31 mouse cellular contexts compared by ENCODE assay signal in genomic region chr8:105716302-105716945, GRCm38 (mm10). TPM values are rescaled to one million over a fixed set of nuclear protein-coding genes. Genes with fewer than 3 reads are reported as not detected.
DNase-seq lines count a peak whose midpoint lies in the region; ATAC-seq and TF ChIP-seq lines count a peak whose summit lies in the region.
"Had no signal": no experiment of that assay in that cellular context is flagged by ENCODE, and none has a peak within 500 bp of the region (broad histone marks: within the 10 kb centered on the region; RNA-seq: fewer than 3 reads in every experiment).

No protein-coding gene starts in this region.

- no peak for TF ChIP-seq POLR2A in lung, adult 2 months (IDR thresholded peaks at IDR 0.05; ENCODE audit: borderline replicate concordance, extremely low read depth, low read depth, low read length)
- no peak for TF ChIP-seq POLR2A in ES-Bruce4 (IDR thresholded peaks at IDR 0.05; ENCODE audit: insufficient read depth, low read length)

- TF ChIP-seq EP300 in lung, postnatal 0 days (IDR thresholded peaks at IDR 0.05) = no peak
- TF ChIP-seq EP300 in ES-Bruce4 (IDR thresholded peaks at IDR 0.05; ENCODE audit: insufficient read depth, low read depth, low read length) = no peak

- no peak for ATAC-seq in intestine, postnatal 0 days
- no peak for ATAC-seq in intestine, embryonic 15.5 days
- no peak for ATAC-seq in lung, postnatal 0 days
- ATAC-seq: activated CD4-positive, CD25-positive, alpha-beta regulatory T cell, adult 4 months; Patski had no signal

- no peaks in the 10 kb centered on the region for H3K4me1 ChIP-seq in intestine, postnatal 0 days (replicated peaks; ENCODE audit: control insufficient read depth, insufficient read depth, low read length)
- H3K4me1 ChIP-seq in intestine, embryonic 15.5 days (replicated peaks) = no peaks in the 10 kb centered on the region
- no peaks in the 10 kb centered on the region for H3K4me1 ChIP-seq in lung, postnatal 0 days (ENCODE audit: insufficient read depth, low read depth, low read length)
- H3K4me1 ChIP-seq in lung, adult 2 months (ENCODE audit: control insufficient read depth, insufficient read depth, low read length) = peaks cover 7% of the 10 kb centered on the region
- no peaks in the 10 kb centered on the region for H3K4me1 ChIP-seq in ES-Bruce4 (ENCODE audit: control insufficient read depth, insufficient read depth, low read length)
- H3K4me1 ChIP-seq: embryonic facial prominence, embryonic 13.5 days; forebrain, embryonic 12.5 days; heart, embryonic 10.5 days; liver, embryonic 13.5 days; midbrain, embryonic 10.5 days had no signal

- 93% methylated on average over 15 of the region's 15 CpGs for WGBS in intestine, postnatal 0 days
- 92% methylated on average over 15 of the region's 15 CpGs for WGBS in intestine, embryonic 15.5 days
- 95% methylated on average over 15 of the region's 15 CpGs for WGBS in lung, postnatal 0 days
- 92% methylated on average over 15 of the region's 15 CpGs for WGBS in lung, adult 2 months

- TF ChIP-seq CTCF in intestine, postnatal 0 days (IDR thresholded peaks at IDR 0.05; ENCODE audit: low read depth) = peak; percentile 37
- 0 out of 2 replicates have a peak, but pooled peaks have one; percentile 12 for TF ChIP-seq CTCF in lung, postnatal 0 days (IDR thresholded peaks at IDR 0.05)
- no peak for TF ChIP-seq CTCF in lung, adult 2 months (IDR thresholded peaks at IDR 0.05; ENCODE audit: insufficient read depth, low read length)
- TF ChIP-seq CTCF in ES-Bruce4 (IDR thresholded peaks at IDR 0.05; ENCODE audit: low read depth, low read length) = peak; percentile 79

- no peak overlapping the region for H3K4me3 ChIP-seq in intestine, postnatal 0 days (ENCODE audit: low read depth, low read length)
- H3K4me3 ChIP-seq in intestine, embryonic 15.5 days (replicated peaks) = no peak overlapping the region
- no peak overlapping the region for H3K4me3 ChIP-seq in lung, postnatal 0 days (ENCODE audit: low read depth, low read length)
- H3K4me3 ChIP-seq in lung, adult 2 months (replicated peaks; ENCODE audit: extremely low read depth, low read depth, low read length) = no peak overlapping the region
- H3K4me3 ChIP-seq in ES-Bruce4 (ENCODE audit: low read depth, low read length) = peak overlapping the region; percentile 48
- H3K4me3 ChIP-seq: embryonic facial prominence, embryonic 13.5 days; erythroblast, embryonic 14.5 days; forebrain, embryonic 12.5 days; gastrocnemius, adult 2 months; heart, embryonic 10.5 days; limb, embryonic 10.5 days; liver, embryonic 13.5 days; midbrain, embryonic 10.5 days had no signal

- no peak overlapping the region for H3K27ac ChIP-seq in intestine, postnatal 0 days (ENCODE audit: low read depth, low read length)
- no peak overlapping the region for H3K27ac ChIP-seq in intestine, embryonic 15.5 days
- no peak overlapping the region for H3K27ac ChIP-seq in lung, postnatal 0 days (ENCODE audit: low read length)
- no peak overlapping the region for H3K27ac ChIP-seq in ES-Bruce4 (ENCODE audit: insufficient read depth, low read length)
- H3K27ac ChIP-seq: embryonic facial prominence, embryonic 13.5 days; forebrain, embryonic 12.5 days; gastrocnemius, adult 2 months; heart, embryonic 10.5 days; limb, embryonic 10.5 days; liver, embryonic 13.5 days; midbrain, embryonic 10.5 days had no signal

- 0 out of 2 replicates have a peak, but pooled peaks cover 3% of the 10 kb centered on the region for H3K27me3 ChIP-seq in intestine, postnatal 0 days (replicated peaks; ENCODE audit: control insufficient read depth, insufficient read depth, low read length)
- no peaks in the 10 kb centered on the region for H3K27me3 ChIP-seq in intestine, embryonic 15.5 days (replicated peaks)
- no peaks in the 10 kb centered on the region for H3K27me3 ChIP-seq in lung, postnatal 0 days (replicated peaks; ENCODE audit: insufficient read depth, low read length)
- H3K27me3 ChIP-seq in ES-Bruce4 (ENCODE audit: control insufficient read depth, insufficient read depth, low read length, poor library complexity, severe bottlenecking) = no peaks in the 10 kb centered on the region
- H3K27me3 ChIP-seq: embryonic facial prominence, embryonic 13.5 days; forebrain, embryonic 12.5 days; liver, embryonic 13.5 days; Patski had no signal

- DNase-seq in lung, postnatal 0 days (ENCODE audit: low spot score) = no peak
- DNase-seq in lung, adult 2 months = no peak
- DNase-seq in ZHBTc4 (ENCODE audit: low read depth, low spot score) = peak; percentile 62
- no peak for DNase-seq in ovary, postnatal 10 days (ENCODE audit: low spot score)
- DNase-seq: adrenal gland, postnatal 10 days; B cell, adult 2 months; cerebellum, adult 2 months; cerebellum, postnatal 36 days; embryo, embryonic 11 days; gastrocnemius, adult 2 months; kidney, adult 18-20 months; liver, embryonic 13.5 days; retina, postnatal 1 day; right cerebral cortex, postnatal 25 days; spleen, adult 18-20 months; thymus, postnatal 25 days had no signal

- H3K4me2 ChIP-seq in intestine, postnatal 0 days (replicated peaks; ENCODE audit: low read depth) = no peak overlapping the region
- H3K4me2 ChIP-seq in intestine, embryonic 15.5 days (replicated peaks) = no peak overlapping the region
- H3K4me2 ChIP-seq in lung, postnatal 0 days (replicated peaks; ENCODE audit: low read depth, low read length) = no peak overlapping the region
- H3K4me2 ChIP-seq: embryonic facial prominence, embryonic 13.5 days; forebrain, embryonic 12.5 days; liver, embryonic 13.5 days had no signal

- no peak overlapping the region for H3K9ac ChIP-seq in intestine, postnatal 0 days (ENCODE audit: low read depth, low read length)
- no peak overlapping the region for H3K9ac ChIP-seq in intestine, embryonic 15.5 days
- H3K9ac ChIP-seq in lung, postnatal 0 days (replicated peaks; ENCODE audit: low read depth) = no peak overlapping the region
- H3K9ac ChIP-seq in ES-Bruce4 (ENCODE audit: low read depth, poor library complexity, severe bottlenecking) = peak overlapping the region; percentile 5
- H3K9ac ChIP-seq: embryonic facial prominence, embryonic 13.5 days; forebrain, embryonic 12.5 days; liver, embryonic 13.5 days had no signal

- H3K9me3 ChIP-seq in intestine, postnatal 0 days (ENCODE audit: control insufficient read depth) = no peaks in the 10 kb centered on the region
- no peaks in the 10 kb centered on the region for H3K9me3 ChIP-seq in intestine, embryonic 15.5 days
- H3K9me3 ChIP-seq in lung, postnatal 0 days (ENCODE audit: low read length) = no peaks in the 10 kb centered on the region
- no peaks in the 10 kb centered on the region for H3K9me3 ChIP-seq in ES-Bruce4 (replicated peaks; ENCODE audit: control insufficient read depth, insufficient read depth, low read length, poor library complexity, severe bottlenecking)
- H3K9me3 ChIP-seq: embryonic facial prominence, embryonic 13.5 days; forebrain, embryonic 12.5 days; G1E; heart, embryonic 10.5 days; limb, embryonic 10.5 days; liver, embryonic 13.5 days; midbrain, embryonic 10.5 days had no signal

- no peaks in the 10 kb centered on the region; the same call in 1 of the 2 replicates for H3K36me3 ChIP-seq in intestine, postnatal 0 days (ENCODE audit: control insufficient read depth, insufficient read depth)
- no peaks in the 10 kb centered on the region for H3K36me3 ChIP-seq in intestine, embryonic 15.5 days
- no peaks in the 10 kb centered on the region for H3K36me3 ChIP-seq in lung, postnatal 0 days (ENCODE audit: insufficient read depth, low read length)
- H3K36me3 ChIP-seq in ES-Bruce4 (ENCODE audit: control insufficient read depth, insufficient read depth, low read length, poor library complexity, severe bottlenecking) = no peaks in the 10 kb centered on the region
- H3K36me3 ChIP-seq: liver, embryonic 13.5 days had no signal

RNA-seq across cellular contexts. Expression of gene Enkd1, which starts 8.4 kb away (rescaled TPM):
- 3.8 and 3.9 TPM in 2 replicates for polyA plus RNA-seq in intestine, postnatal 0 days (2015; fragmentation: Nextera tagmentation; extraction: Ambion mirVana)
- polyA plus RNA-seq in intestine, embryonic 15.5 days (2015; fragmentation: Nextera tagmentation; extraction: Ambion mirVana) = 15.8 and 17.3 TPM in 2 replicates
- polyA plus RNA-seq in lung, postnatal 0 days (2015; fragmentation: Nextera tagmentation; extraction: Ambion mirVana) = 8.2 and 8.7 TPM in 2 replicates
- 9.6 and 9.9 TPM in 2 replicates for polyA plus RNA-seq in lung, adult 2 months (2012; rRNA removed)
- polyA plus RNA-seq in ES-Bruce4 (2011; ENCODE audit: insufficient read depth, insufficient read length, low read depth, missing spikeins) = 18.6 and 20.1 TPM in 2 replicates

RNA-seq across cellular contexts. Expression of gene 4933405L10Rik, which starts 9.0 kb away (rescaled TPM):
- polyA plus RNA-seq in intestine, postnatal 0 days (2015; fragmentation: Nextera tagmentation; extraction: Ambion mirVana) = not detected in 2 replicates
- 0.13 TPM in 1 of 2 replicates, not detected in the other for polyA plus RNA-seq in intestine, embryonic 15.5 days (2015; fragmentation: Nextera tagmentation; extraction: Ambion mirVana)
- not detected in 2 replicates for polyA plus RNA-seq in lung, postnatal 0 days (2015; fragmentation: Nextera tagmentation; extraction: Ambion mirVana)
- polyA plus RNA-seq in lung, adult 2 months (2012; rRNA removed) = not detected in 2 replicates
- polyA plus RNA-seq in ES-Bruce4 (2011; ENCODE audit: insufficient read depth, insufficient read length, low read depth, missing spikeins) = not detected in 2 replicates
- polyA plus RNA-seq: activated CD4-positive, CD25-positive, alpha-beta regulatory T cell, adult 4 months; erythroblast, embryonic 14.5 days; heart, embryonic 10.5 days; heart, embryonic 16.5 days; kidney, embryonic 16.5 days; limb, embryonic 10.5 days; liver, embryonic 13.5 days; midbrain, embryonic 10.5 days; neural tube, embryonic 11.5 days had no signal

RNA-seq across cellular contexts. Expression of gene Pard6a, which starts 15.5 kb away (rescaled TPM):
- 8.8 and 9.7 TPM in 2 replicates for polyA plus RNA-seq in intestine, postnatal 0 days (2015; fragmentation: Nextera tagmentation; extraction: Ambion mirVana)
- 12.7 and 13.4 TPM in 2 replicates for polyA plus RNA-seq in intestine, embryonic 15.5 days (2015; fragmentation: Nextera tagmentation; extraction: Ambion mirVana)
- 14.8 and 16.6 TPM in 2 replicates for polyA plus RNA-seq in lung, postnatal 0 days (2015; fragmentation: Nextera tagmentation; extraction: Ambion mirVana)
- polyA plus RNA-seq in lung, adult 2 months (2012; rRNA removed) = 14.1 and 14.5 TPM in 2 replicates
- polyA plus RNA-seq in ES-Bruce4 (2011; ENCODE audit: insufficient read depth, insufficient read length, low read depth, missing spikeins) = 10.4 and 10.9 TPM in 2 replicates

RNA-seq across cellular contexts. Expression of gene Acd, which starts 15.5 kb away (rescaled TPM):
- polyA plus RNA-seq in intestine, postnatal 0 days (2015; fragmentation: Nextera tagmentation; extraction: Ambion mirVana) = 35.4 and 35.5 TPM in 2 replicates
- 46.1 and 51.1 TPM in 2 replicates for polyA plus RNA-seq in intestine, embryonic 15.5 days (2015; fragmentation: Nextera tagmentation; extraction: Ambion mirVana)
- polyA plus RNA-seq in lung, postnatal 0 days (2015; fragmentation: Nextera tagmentation; extraction: Ambion mirVana) = 40.5 and 45.8 TPM in 2 replicates
- polyA plus RNA-seq in lung, adult 2 months (2012; rRNA removed) = 33.8 and 37.8 TPM in 2 replicates
- polyA plus RNA-seq in ES-Bruce4 (2011; ENCODE audit: insufficient read depth, insufficient read length, low read depth, missing spikeins) = 30.1 and 36.7 TPM in 2 replicates

RNA-seq across cellular contexts. Expression of gene Carmil2, which starts 30.4 kb away (rescaled TPM):
- polyA plus RNA-seq in intestine, postnatal 0 days (2015; fragmentation: Nextera tagmentation; extraction: Ambion mirVana) = 0.73 and 0.77 TPM in 2 replicates
- polyA plus RNA-seq in intestine, embryonic 15.5 days (2015; fragmentation: Nextera tagmentation; extraction: Ambion mirVana) = 1.0 and 1.1 TPM in 2 replicates
- polyA plus RNA-seq in lung, postnatal 0 days (2015; fragmentation: Nextera tagmentation; extraction: Ambion mirVana) = 0.26 and 0.35 TPM in 2 replicates
- polyA plus RNA-seq in lung, adult 2 months (2012; rRNA removed) = 3.8 and 4.9 TPM in 2 replicates
- 4.7 and 5.6 TPM in 2 replicates for polyA plus RNA-seq in ES-Bruce4 (2011; ENCODE audit: insufficient read depth, insufficient read length, low read depth, missing spikeins)
